Mouse (Mus musculus) cerebellum, adult 2 months (tissue): ENCODE measurements around the gene Tgoln1.

Experiments
- CTCF ChIP-seq: fragments of 200-500 bp; IDR thresholded peaks from 2 replicates; pipeline ENCODE4 v1.5.1; 2011; ENCODE audit warnings: low read depth, mild to moderate bottlenecking, control low read depth, low read length, moderate library complexity, borderline replicate concordance; ENCODE audit not compliant: insufficient read depth
- POLR2A ChIP-seq: fragments of 200-500 bp; IDR thresholded peaks from 2 replicates; pipeline ENCODE4 v1.6.1; 2011; ENCODE audit warnings: low read length, control low read depth, borderline replicate concordance; ENCODE audit not compliant: insufficient read depth

DNA sequence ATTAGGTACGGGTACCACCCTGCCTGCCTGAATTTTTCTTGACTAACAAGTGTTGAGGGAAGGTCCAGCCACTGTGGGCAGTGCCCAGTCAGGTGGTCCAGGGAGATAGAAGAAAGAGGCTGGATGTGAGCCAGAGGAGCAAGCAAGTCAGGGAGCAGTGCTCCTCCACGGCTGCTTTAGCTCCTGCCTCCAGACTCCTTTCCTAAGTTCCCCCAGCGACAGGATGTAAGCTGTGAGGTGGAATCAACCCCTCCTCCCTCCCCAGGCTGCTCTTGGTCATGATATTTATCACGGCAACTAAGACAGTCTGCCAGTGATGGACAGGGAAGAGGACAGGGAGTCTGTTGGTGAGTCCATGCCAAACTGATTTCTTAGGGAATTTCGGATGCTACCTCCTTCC, 22.9 kb downstream of the Tgoln1 start:
- no peak for TF ChIP-seq POLR2A
- TF ChIP-seq CTCF = no peak
